Mouse (Mus musculus): ENCODE measurements at regions not wholly inside any gene's neighbourhood (a gene's known extent, or its start where the extent isn't known, plus 50 kb on each side); places are given as distances from the start of the nearest gene placed in this dataset.

- no peak overlapping the region for H3K27ac ChIP-seq (ENCODE audit: insufficient read depth, low read length)
- H3K4me3 ChIP-seq (ENCODE audit: insufficient read depth, low read length) = no peak overlapping the region
- no peak for TF ChIP-seq CTCF (IDR thresholded peaks at IDR 0.05; ENCODE audit: borderline replicate concordance, insufficient read depth, low read length)
- TF ChIP-seq POLR2A (IDR thresholded peaks at IDR 0.05; ENCODE audit: low read depth, low read length) = no peak
- H3K4me1 ChIP-seq (ENCODE audit: control insufficient read depth, insufficient read depth, low read length) = no peaks in the 10 kb centered on the region
These were observed 85.0 kb downstream of the Arl4a start for GRCm38 (mm10) chr12:39952854-39953253.

GRCm38 (mm10) chr12:39951911-39952310 is 85.9 kb downstream of the Arl4a start:
- TF ChIP-seq POLR2A (IDR thresholded peaks at IDR 0.05; ENCODE audit: low read depth, low read length) = no peak
- TF ChIP-seq CTCF (IDR thresholded peaks at IDR 0.05; ENCODE audit: borderline replicate concordance, insufficient read depth, low read length) = no peak
- Histone ChIP-seq H3K4me3 (ENCODE audit: insufficient read depth, low read length) (no peak overlapping the region), H3K27ac (ENCODE audit: insufficient read depth, low read length) (no peak overlapping the region), H3K4me1 (ENCODE audit: control insufficient read depth, insufficient read depth, low read length) (no peaks in the 10 kb centered on the region)

- no peak for TF ChIP-seq POLR2A (IDR thresholded peaks at IDR 0.05; ENCODE audit: low read depth, low read length)
- Histone ChIP-seq H3K4me1 (ENCODE audit: control insufficient read depth, insufficient read depth, low read length) (no peaks in the 10 kb centered on the region), H3K4me3 (ENCODE audit: insufficient read depth, low read length) (no peak overlapping the region), H3K27ac (ENCODE audit: insufficient read depth, low read length) (no peak overlapping the region)
These were observed 87.5 kb downstream of the Arl4a start for GRCm38 (mm10) chr12:39950270-39950801.

GRCm38 (mm10) chr12:39942910-39943309 is 94.9 kb downstream of the Arl4a start:
- H3K27ac ChIP-seq (ENCODE audit: insufficient read depth, low read length) = no peak overlapping the region
- H3K4me1 ChIP-seq (ENCODE audit: control insufficient read depth, insufficient read depth, low read length) = peaks cover 2% of the 10 kb centered on the region; the same call in 1 of the 2 replicates
- no peak overlapping the region for H3K4me3 ChIP-seq (ENCODE audit: insufficient read depth, low read length)
- TF ChIP-seq CTCF (IDR thresholded peaks at IDR 0.05; ENCODE audit: borderline replicate concordance, insufficient read depth, low read length) = no peak
- no peak for TF ChIP-seq POLR2A (IDR thresholded peaks at IDR 0.05; ENCODE audit: low read depth, low read length)

GRCm38 (mm10) chr12:39941162-39941561 is 96.7 kb downstream of the Arl4a start:
- Histone ChIP-seq H3K27ac (ENCODE audit: insufficient read depth, low read length) (no peak overlapping the region), H3K4me1 (ENCODE audit: control insufficient read depth, insufficient read depth, low read length) (peaks cover 2% of the 10 kb centered on the region; the same call in 1 of the 2 replicates), H3K4me3 (ENCODE audit: insufficient read depth, low read length) (no peak overlapping the region)
- TF ChIP-seq CTCF (IDR thresholded peaks at IDR 0.05; ENCODE audit: borderline replicate concordance, insufficient read depth, low read length) (no peak), POLR2A (IDR thresholded peaks at IDR 0.05; ENCODE audit: low read depth, low read length) (no peak)

GRCm38 (mm10) chr12:39939017-39939416 is 98.8 kb downstream of the Arl4a start:
- TF ChIP-seq CTCF (IDR thresholded peaks at IDR 0.05; ENCODE audit: borderline replicate concordance, insufficient read depth, low read length) (no peak), POLR2A (IDR thresholded peaks at IDR 0.05; ENCODE audit: low read depth, low read length) (no peak)
- H3K4me1 ChIP-seq (ENCODE audit: control insufficient read depth, insufficient read depth, low read length) = peaks cover 2% of the 10 kb centered on the region; the same call in 1 of the 2 replicates

GRCm38 (mm10) chr12:39938211-39938610 is 99.6 kb downstream of the Arl4a start:
- Histone ChIP-seq H3K4me1 (ENCODE audit: control insufficient read depth, insufficient read depth, low read length) (peaks cover 2% of the 10 kb centered on the region; the same call in 1 of the 2 replicates), H3K27ac (ENCODE audit: insufficient read depth, low read length) (no peak overlapping the region), H3K4me3 (ENCODE audit: insufficient read depth, low read length) (no peak overlapping the region)
- TF ChIP-seq CTCF (IDR thresholded peaks at IDR 0.05; ENCODE audit: borderline replicate concordance, insufficient read depth, low read length) (no peak), POLR2A (IDR thresholded peaks at IDR 0.05; ENCODE audit: low read depth, low read length) (no peak)

More at GRCm38 (mm10) chr12:39939017-39939416, 98.8 kb downstream of the Arl4a start:
- Histone ChIP-seq H3K27ac (ENCODE audit: insufficient read depth, low read length) (no peak overlapping the region), H3K4me3 (ENCODE audit: insufficient read depth, low read length) (no peak overlapping the region)

GRCm38 (mm10) chr12:39936331-39936730 is 101.5 kb downstream of the Arl4a start:
- Histone ChIP-seq H3K27ac (ENCODE audit: insufficient read depth, low read length) (no peak overlapping the region), H3K4me1 (ENCODE audit: control insufficient read depth, insufficient read depth, low read length) (peaks cover 2% of the 10 kb centered on the region; the same call in 1 of the 2 replicates), H3K4me3 (ENCODE audit: insufficient read depth, low read length) (no peak overlapping the region)
- TF ChIP-seq POLR2A (IDR thresholded peaks at IDR 0.05; ENCODE audit: low read depth, low read length) (no peak), CTCF (IDR thresholded peaks at IDR 0.05; ENCODE audit: borderline replicate concordance, insufficient read depth, low read length) (no peak)

- H3K27ac ChIP-seq (ENCODE audit: insufficient read depth, low read length) = no peak overlapping the region
- H3K4me3 ChIP-seq (ENCODE audit: insufficient read depth, low read length) = no peak overlapping the region
- TF ChIP-seq CTCF (IDR thresholded peaks at IDR 0.05; ENCODE audit: borderline replicate concordance, insufficient read depth, low read length) (no peak), POLR2A (IDR thresholded peaks at IDR 0.05; ENCODE audit: low read depth, low read length) (no peak)
- H3K4me1 ChIP-seq (ENCODE audit: control insufficient read depth, insufficient read depth, low read length) = peaks cover 2% of the 10 kb centered on the region; the same call in 1 of the 2 replicates
These were observed 102.0 kb downstream of the Arl4a start for GRCm38 (mm10) chr12:39935775-39936174.

- H3K27ac ChIP-seq (ENCODE audit: insufficient read depth, low read length) = no peak overlapping the region
- H3K4me1 ChIP-seq (ENCODE audit: control insufficient read depth, insufficient read depth, low read length) = peaks cover 2% of the 10 kb centered on the region; the same call in 1 of the 2 replicates
- TF ChIP-seq POLR2A (IDR thresholded peaks at IDR 0.05; ENCODE audit: low read depth, low read length) (no peak), CTCF (IDR thresholded peaks at IDR 0.05; ENCODE audit: borderline replicate concordance, insufficient read depth, low read length) (no peak)
- no peak overlapping the region for H3K4me3 ChIP-seq (ENCODE audit: insufficient read depth, low read length)
These were observed 102.9 kb downstream of the Arl4a start for GRCm38 (mm10) chr12:39934877-39935276.

Data from embryonic fibroblast, embryonic 13.5 days (primary cell).